Mouse (Mus musculus) hindbrain, embryonic 13.5 days (tissue): ENCODE measurements around the gene Gm5294. TPM values are rescaled to one million over a fixed set of nuclear protein-coding genes. Genes with fewer than 3 reads are reported as not detected.

Source experiments
- ATAC-seq: fragments of 200-750 bp; cut with Nextera tagmentation; 2 replicates; pipeline ENCODE4 v1.8.0; 2017; ENCODE audit warnings: moderate TSS enrichment; ENCODE audit not compliant: low FRiP score
- H3K27ac ChIP-seq: fragments of 300-500 bp; sonication (generic); 2 replicates; pipeline ENCODE4 v1.5.1; 2015; ENCODE audit warnings: inconsistent platforms, mild to moderate bottlenecking, moderate library complexity
- H3K27me3 ChIP-seq: fragments of 300-500 bp; sonication (generic); 2 replicates; pipeline ENCODE4 v1.6.1; 2015; ENCODE audit warnings: mild to moderate bottlenecking, inconsistent platforms
- H3K36me3 ChIP-seq: fragments of 300-500 bp; sonication (generic); 2 replicates; pipeline ENCODE4 v1.6.1; 2015; ENCODE audit warnings: mild to moderate bottlenecking, inconsistent platforms
- H3K4me1 ChIP-seq: fragments of 300-500 bp; sonication (generic); replicated peaks from 2 replicates; pipeline ENCODE4 v1.6.1; 2015; ENCODE audit warnings: inconsistent platforms
- H3K4me2 ChIP-seq: fragments of 300-500 bp; sonication (generic); 2 replicates; pipeline ENCODE4 v1.6.1; 2015; ENCODE audit warnings: inconsistent platforms, mild to moderate bottlenecking, moderate library complexity
- H3K4me3 ChIP-seq: fragments of 300-500 bp; sonication (generic); 2 replicates; pipeline ENCODE4 v1.5.1; 2015; ENCODE audit warnings: mild to moderate bottlenecking, inconsistent platforms
- H3K9ac ChIP-seq: fragments of 300-500 bp; sonication (generic); 2 replicates; pipeline ENCODE4 v1.6.1; 2015; ENCODE audit warnings: mild to moderate bottlenecking, inconsistent platforms
- H3K9me3 ChIP-seq: fragments of 300-500 bp; sonication (generic); 2 replicates; pipeline ENCODE4 v1.6.1; 2016; ENCODE audit warnings: inconsistent platforms
- WGBS: fragments of 180-500 bp; shearing (Covaris S2); methylation state at CpG from one replicate; pipeline ENCODE4 v1.1.7; 2015; 5-methylcytosine and 5-hydroxymethylcytosine counted together
- polyA plus RNA-seq: library from polyadenylated mRNA; unstranded; fragments of >200 nt; fragmentation: Nextera tagmentation; extraction: Ambion mirVana; gene quantifications from 2 replicates; pipeline ENCODE4 v1.2.1, GENCODE M21; 2015

Gene Gm5294
- polyA plus RNA-seq, 1 experiment from 2014 or later, result 0.73 TPM

GRCm38 (mm10) chr5:138851296-138851780 lies 31.5 kb downstream of the Gm5294 start:
- WGBS, result 90% methylated on average over 5 of the region's 5 CpGs
- no peak overlapping the region for H3K9ac ChIP-seq
- peaks cover 4% of the 10 kb centered on the region; the same call in 1 of the 2 replicates for H3K27me3 ChIP-seq
- H3K9me3 ChIP-seq, result no peaks in the 10 kb centered on the region
- no peak overlapping the region for H3K27ac ChIP-seq
- no peak for ATAC-seq
- H3K4me2 ChIP-seq, result no peak overlapping the region
- no peaks in the 10 kb centered on the region for H3K36me3 ChIP-seq
- peaks cover 4% of the 10 kb centered on the region; the same call in 1 of the 2 replicates for H3K4me1 ChIP-seq
- no peak overlapping the region for H3K4me3 ChIP-seq

GRCm38 (mm10) chr5:138852151-138852550 lies 32.3 kb downstream of the Gm5294 start:
- Histone ChIP-seq H3K9me3 (no peaks in the 10 kb centered on the region), H3K4me3 (no peak overlapping the region), H3K9ac (no peak overlapping the region), H3K4me2 (no peak overlapping the region), H3K27me3 (no peaks in the 10 kb centered on the region; the same call in 1 of the 2 replicates), H3K4me1 (peaks cover 4% of the 10 kb centered on the region; the same call in 1 of the 2 replicates), H3K27ac (no peak overlapping the region), H3K36me3 (no peaks in the 10 kb centered on the region)
- WGBS, result 68% methylated on average over 4 of the region's 4 CpGs
- ATAC-seq, result no peak

- Histone ChIP-seq H3K4me2 (no peak overlapping the region), H3K4me1 (0 out of 2 replicates have a peak, but pooled peaks cover 3% of the 10 kb centered on the region), H3K9ac (no peak overlapping the region), H3K27ac (no peak overlapping the region), H3K36me3 (no peaks in the 10 kb centered on the region), H3K4me3 (no peak overlapping the region), H3K27me3 (no peaks in the 10 kb centered on the region; the same call in 1 of the 2 replicates), H3K9me3 (no peaks in the 10 kb centered on the region)
- no peak for ATAC-seq
- 85% methylated on average over 2 of the region's 2 CpGs for WGBS
Observed at GRCm38 (mm10) chr5:138853349-138853748, 33.5 kb downstream of the Gm5294 start.

- Histone ChIP-seq H3K9me3 (no peaks in the 10 kb centered on the region), H3K4me2 (no peak overlapping the region), H3K4me1 (0 out of 2 replicates have a peak, but pooled peaks cover 3% of the 10 kb centered on the region), H3K9ac (no peak overlapping the region), H3K27me3 (no peaks in the 10 kb centered on the region), H3K4me3 (no peak overlapping the region), H3K27ac (no peak overlapping the region), H3K36me3 (no peaks in the 10 kb centered on the region)
- WGBS, result 35% methylated on average over 9 of the region's 9 CpGs
- peak; percentile 57; the same call in 1 of the 2 replicates for ATAC-seq
Observed at GRCm38 (mm10) chr5:138857010-138857617, 37.2 kb downstream of the Gm5294 start.

GRCm38 (mm10) chr5:138857811-138858251 lies 38.0 kb downstream of the Gm5294 start:
- Histone ChIP-seq H3K27ac (no peak overlapping the region), H3K27me3 (no peaks in the 10 kb centered on the region), H3K36me3 (no peaks in the 10 kb centered on the region), H3K4me1 (0 out of 2 replicates have a peak, but pooled peaks cover 3% of the 10 kb centered on the region), H3K4me3 (no peak overlapping the region), H3K4me2 (no peak overlapping the region), H3K9me3 (no peaks in the 10 kb centered on the region), H3K9ac (no peak overlapping the region)
- WGBS, result 66% methylated on average over 13 of the region's 13 CpGs
- no peak for ATAC-seq

GRCm38 (mm10) chr5:138863681-138864146 lies 43.8 kb downstream of the Gm5294 start:
- no peak for ATAC-seq

GRCm38 (mm10) chr5:138864166-138864565 lies 44.3 kb downstream of the Gm5294 start:
- no peaks in the 10 kb centered on the region for H3K9me3 ChIP-seq
- H3K4me1 ChIP-seq, result peaks cover 10% of the 10 kb centered on the region
- no peaks in the 10 kb centered on the region for H3K36me3 ChIP-seq
- no peak overlapping the region for H3K9ac ChIP-seq
- 0 out of 2 replicates have a peak, but pooled peaks cover 2% of the 10 kb centered on the region for H3K27me3 ChIP-seq
- no peak overlapping the region for H3K4me3 ChIP-seq
- ATAC-seq, result no peak
- H3K4me2 ChIP-seq, result no peak overlapping the region
- H3K27ac ChIP-seq, result no peak overlapping the region

More at GRCm38 (mm10) chr5:138863681-138864146, 43.8 kb downstream of the Gm5294 start:
- Histone ChIP-seq H3K4me2 (no peak overlapping the region), H3K4me3 (no peak overlapping the region), H3K27ac (no peak overlapping the region), H3K27me3 (0 out of 2 replicates have a peak, but pooled peaks cover 2% of the 10 kb centered on the region), H3K9ac (no peak overlapping the region), H3K9me3 (no peaks in the 10 kb centered on the region), H3K4me1 (peaks cover 10% of the 10 kb centered on the region), H3K36me3 (no peaks in the 10 kb centered on the region)
- 65% methylated on average over 7 of the region's 7 CpGs for WGBS

GRCm38 (mm10) chr5:138864880-138865279 lies 45.0 kb downstream of the Gm5294 start:
- Histone ChIP-seq H3K4me2 (no peak overlapping the region), H3K27me3 (0 out of 2 replicates have a peak, but pooled peaks cover 2% of the 10 kb centered on the region), H3K9me3 (no peaks in the 10 kb centered on the region), H3K9ac (no peak overlapping the region), H3K36me3 (no peaks in the 10 kb centered on the region), H3K27ac (no peak overlapping the region), H3K4me1 (peaks cover 10% of the 10 kb centered on the region), H3K4me3 (no peak overlapping the region)
- 38% methylated on average over 7 of the region's 7 CpGs for WGBS
- no peak for ATAC-seq

- no peak for ATAC-seq
- H3K27me3 ChIP-seq, result 0 out of 2 replicates have a peak, but pooled peaks cover 2% of the 10 kb centered on the region
- WGBS, result 76% methylated on average over 4 of the region's 4 CpGs
- H3K9me3 ChIP-seq, result no peaks in the 10 kb centered on the region
- H3K27ac ChIP-seq, result no peak overlapping the region
- no peak overlapping the region for H3K9ac ChIP-seq
- no peaks in the 10 kb centered on the region for H3K36me3 ChIP-seq
- H3K4me1 ChIP-seq, result peaks cover 10% of the 10 kb centered on the region
- H3K4me2 ChIP-seq, result no peak overlapping the region
- no peak overlapping the region for H3K4me3 ChIP-seq
Observed at GRCm38 (mm10) chr5:138865637-138866036, 45.8 kb downstream of the Gm5294 start.

Other genes with a start within 250 kb of the Gm5294 start
- gene Zfp68, start 200.3 kb upstream of the Gm5294 start, polyA plus RNA-seq, result 85.2 and 87.1 TPM in 2 replicates
- gene A430033K04Rik, start 197.2 kb upstream of the Gm5294 start, polyA plus RNA-seq, result 21.9 and 22.3 TPM in 2 replicates
- 48.0 and 51.5 TPM in 2 replicates for gene Fam20c, start 65.6 kb upstream of the Gm5294 start, polyA plus RNA-seq
- gene Pdgfa, start 177.3 kb downstream of the Gm5294 start, polyA plus RNA-seq, result 13.7 and 14.5 TPM in 2 replicates